Mouse (Mus musculus) liver, embryonic 12.5 days (tissue): ENCODE measurements around the gene Ccni. TPM values are rescaled to one million over a fixed set of nuclear protein-coding genes. Genes with fewer than 3 reads are reported as not detected.

Experiments used
- ATAC-seq: fragments of 200-750 bp; cut with Nextera tagmentation; 2 replicates; pipeline ENCODE4 v1.8.0; 2017; ENCODE audit warnings: moderate number of reproducible peaks, mild to moderate bottlenecking, moderate library complexity
- H3K27ac ChIP-seq: fragments of 300-500 bp; sonication (generic); 2 replicates; pipeline ENCODE4 v1.5.1; 2016; ENCODE audit warnings: mild to moderate bottlenecking
- H3K27me3 ChIP-seq: fragments of 300-500 bp; sonication (generic); replicated peaks from 2 replicates; pipeline ENCODE4 v1.6.1; 2016; ENCODE audit warnings: mild to moderate bottlenecking, moderate library complexity
- H3K36me3 ChIP-seq: fragments of 300-500 bp; sonication (generic); 2 replicates; pipeline ENCODE4 v1.6.1; 2016; ENCODE audit warnings: mild to moderate bottlenecking, moderate library complexity
- H3K4me1 ChIP-seq: fragments of 300-500 bp; sonication (generic); 2 replicates; pipeline ENCODE4 v1.6.1; 2016
- H3K4me2 ChIP-seq: fragments of 300-500 bp; sonication (generic); 2 replicates; pipeline ENCODE4 v1.6.1; 2016; ENCODE audit warnings: mild to moderate bottlenecking, moderate library complexity
- H3K4me3 ChIP-seq: fragments of 300-500 bp; sonication (generic); 2 replicates; pipeline ENCODE4 v1.5.1; 2016; ENCODE audit warnings: mild to moderate bottlenecking, moderate library complexity
- H3K9ac ChIP-seq: fragments of 300-500 bp; sonication (generic); 2 replicates; pipeline ENCODE4 v1.6.1; 2016; ENCODE audit warnings: mild to moderate bottlenecking, moderate library complexity
- H3K9me3 ChIP-seq: fragments of 300-500 bp; sonication (generic); replicated peaks from 2 replicates; pipeline ENCODE4 v1.6.1; 2016; ENCODE audit warnings: mild to moderate bottlenecking, moderate library complexity
- WGBS: fragments of 180-500 bp; shearing (Covaris S2); methylation state at CpG from one replicate; pipeline ENCODE4 v1.1.7; 2016; ENCODE audit not compliant: insufficient replicate concordance; 5-methylcytosine and 5-hydroxymethylcytosine counted together
- polyA plus RNA-seq: library from polyadenylated mRNA; unstranded; fragments of >200 nt; fragmentation: Nextera tagmentation; extraction: Ambion mirVana; gene quantifications from 2 replicates; pipeline ENCODE4 v1.2.1, GENCODE M21; 2016

The Ccni gene
- 50.1 and 60.9 TPM in 2 replicates for polyA plus RNA-seq

GRCm38 (mm10) chr5:93206109-93207005, at the start of gene Ccni, which contains the start of gene 2010109A12Rik:
TSS of gene Ccni (minus strand) at chr5:93206495.
TSS of gene 2010109A12Rik (plus strand) at chr5:93206518.
- H3K4me1 ChIP-seq = peaks cover 21% of the 10 kb centered on the region
- ATAC-seq = peak; percentile 95
- H3K9ac ChIP-seq = peak within 1 kb of the TSS; percentile 98
- peak within 1 kb of the TSS; percentile 76 for H3K4me2 ChIP-seq
- no peaks in the 10 kb centered on the region for H3K9me3 ChIP-seq
- H3K27ac ChIP-seq = peak within 1 kb of the TSS; percentile 96
- under 1% methylated on average over 79 of the region's 79 CpGs for WGBS
- peak within 1 kb of the TSS; percentile 90 for H3K4me3 ChIP-seq
- no peaks in the 10 kb centered on the region for H3K27me3 ChIP-seq
- H3K36me3 ChIP-seq = peaks cover 9% of the 10 kb centered on the region

GRCm38 (mm10) chr5:93255759-93256265, 49.5 kb upstream of the Ccni start:
- Histone ChIP-seq H3K9me3 (no peaks in the 10 kb centered on the region), H3K4me2 (no peak overlapping the region), H3K9ac (no peak overlapping the region), H3K27me3 (no peaks in the 10 kb centered on the region), H3K4me1 (no peaks in the 10 kb centered on the region), H3K4me3 (no peak overlapping the region), H3K36me3 (no peaks in the 10 kb centered on the region), H3K27ac (no peak overlapping the region)
- ATAC-seq = no peak
- 66% methylated on average over 5 of the region's 5 CpGs for WGBS

GRCm38 (mm10) chr5:93251001-93251760, 44.9 kb upstream of the Ccni start:
- Histone ChIP-seq H3K9me3 (no peaks in the 10 kb centered on the region), H3K27ac (no peak overlapping the region), H3K9ac (no peak overlapping the region), H3K4me3 (no peak overlapping the region), H3K36me3 (no peaks in the 10 kb centered on the region), H3K27me3 (no peaks in the 10 kb centered on the region), H3K4me1 (no peaks in the 10 kb centered on the region), H3K4me2 (no peak overlapping the region)
- no peak for ATAC-seq
- WGBS = 74% methylated on average over 12 of the region's 12 CpGs

- 70% methylated on average over 6 of the region's 6 CpGs for WGBS
- no peaks in the 10 kb centered on the region for H3K4me1 ChIP-seq
- no peak overlapping the region for H3K4me2 ChIP-seq
- no peak overlapping the region for H3K4me3 ChIP-seq
- no peaks in the 10 kb centered on the region for H3K27me3 ChIP-seq
- no peaks in the 10 kb centered on the region for H3K36me3 ChIP-seq
- no peak overlapping the region for H3K27ac ChIP-seq
- no peaks in the 10 kb centered on the region for H3K9me3 ChIP-seq
- no peak for ATAC-seq
- H3K9ac ChIP-seq = no peak overlapping the region
Measured at GRCm38 (mm10) chr5:93249940-93250578, 43.8 kb upstream of the Ccni start.

- Histone ChIP-seq H3K4me3 (no peak overlapping the region), H3K4me2 (no peak overlapping the region), H3K27me3 (no peaks in the 10 kb centered on the region), H3K36me3 (no peaks in the 10 kb centered on the region), H3K9ac (no peak overlapping the region), H3K4me1 (peaks cover 18% of the 10 kb centered on the region), H3K27ac (no peak overlapping the region), H3K9me3 (no peaks in the 10 kb centered on the region)
- 74% methylated on average over 2 of the region's 2 CpGs for WGBS
- no peak for ATAC-seq
Measured at GRCm38 (mm10) chr5:93245280-93245679, 39.0 kb upstream of the Ccni start.

GRCm38 (mm10) chr5:93239590-93240544, 33.6 kb upstream of the Ccni start:
- Histone ChIP-seq H3K4me1 (peaks cover 44% of the 10 kb centered on the region), H3K4me2 (peak overlapping the region; percentile 60), H3K36me3 (no peaks in the 10 kb centered on the region), H3K9ac (0 out of 2 replicates have a peak overlapping the region, but pooled peaks have one; percentile 6), H3K9me3 (no peaks in the 10 kb centered on the region), H3K27me3 (no peaks in the 10 kb centered on the region), H3K27ac (peak overlapping the region; percentile 91), H3K4me3 (peak overlapping the region; percentile 12)
- peak; percentile 99 for ATAC-seq
- 16% methylated on average over 8 of the region's 8 CpGs for WGBS

- ATAC-seq = no peak
- no peak overlapping the region for H3K27ac ChIP-seq
- H3K9me3 ChIP-seq = no peaks in the 10 kb centered on the region
- no peak overlapping the region for H3K9ac ChIP-seq
- no peaks in the 10 kb centered on the region for H3K27me3 ChIP-seq
- no peak overlapping the region for H3K4me2 ChIP-seq
- no peak overlapping the region for H3K4me3 ChIP-seq
- H3K4me1 ChIP-seq = peaks cover 58% of the 10 kb centered on the region
- H3K36me3 ChIP-seq = no peaks in the 10 kb centered on the region
- 71% methylated on average over 4 of the region's 4 CpGs for WGBS
Measured at GRCm38 (mm10) chr5:93236541-93236940, 30.2 kb upstream of the Ccni start.

- WGBS = 78% methylated on average over 3 of the region's 3 CpGs
- no peaks in the 10 kb centered on the region for H3K27me3 ChIP-seq
- H3K4me1 ChIP-seq = peaks cover 53% of the 10 kb centered on the region
- no peaks in the 10 kb centered on the region for H3K36me3 ChIP-seq
- no peak overlapping the region for H3K9ac ChIP-seq
- H3K27ac ChIP-seq = no peak overlapping the region
- no peak overlapping the region for H3K4me3 ChIP-seq
- H3K9me3 ChIP-seq = no peaks in the 10 kb centered on the region
- H3K4me2 ChIP-seq = no peak overlapping the region
- ATAC-seq = no peak
Measured at GRCm38 (mm10) chr5:93235888-93236287, 29.6 kb upstream of the Ccni start.

- 71% methylated on average over 2 of the region's 2 CpGs for WGBS
- Histone ChIP-seq H3K4me2 (no peak overlapping the region), H3K27me3 (no peaks in the 10 kb centered on the region), H3K9me3 (no peaks in the 10 kb centered on the region), H3K36me3 (no peaks in the 10 kb centered on the region), H3K4me3 (no peak overlapping the region), H3K27ac (no peak overlapping the region), H3K4me1 (peaks cover 40% of the 10 kb centered on the region), H3K9ac (no peak overlapping the region)
- ATAC-seq = no peak
Measured at GRCm38 (mm10) chr5:93234605-93235004, 28.3 kb upstream of the Ccni start.

- Histone ChIP-seq H3K27ac (no peak overlapping the region), H3K9ac (no peak overlapping the region), H3K4me1 (peaks cover 37% of the 10 kb centered on the region), H3K36me3 (no peaks in the 10 kb centered on the region), H3K4me2 (no peak overlapping the region), H3K9me3 (no peaks in the 10 kb centered on the region), H3K4me3 (no peak overlapping the region), H3K27me3 (no peaks in the 10 kb centered on the region)
- no peak for ATAC-seq
- WGBS = 63% methylated on average over 4 of the region's 4 CpGs
Measured at GRCm38 (mm10) chr5:93234130-93234529, 27.8 kb upstream of the Ccni start.

- no peak overlapping the region for H3K4me3 ChIP-seq
- ATAC-seq = peak; percentile 90
- H3K9me3 ChIP-seq = no peaks in the 10 kb centered on the region
- H3K4me1 ChIP-seq = peaks cover 34% of the 10 kb centered on the region
- H3K9ac ChIP-seq = no peak overlapping the region
- H3K27ac ChIP-seq = no peak overlapping the region
- no peaks in the 10 kb centered on the region for H3K27me3 ChIP-seq
- H3K4me2 ChIP-seq = no peak overlapping the region
- WGBS = 70% methylated on average over 2 of the region's 2 CpGs
- H3K36me3 ChIP-seq = no peaks in the 10 kb centered on the region
Measured at GRCm38 (mm10) chr5:93232838-93233237, 26.5 kb upstream of the Ccni start.
